Mouse (Mus musculus) MEL-GATA-1-ER (cell line): ENCODE measurements around the gene Iars2.

Experiments
- DNase-seq: peaks from one replicate; pipeline ENCODE4 v3.0.0-alpha.2; 2012; ENCODE audit warnings: low read depth; ENCODE audit errors: extremely low read depth

Iars2 gene

GRCm38 (mm10) chr1:185328721-185329610 lies at the start of gene Iars2:
Iars2 (minus strand) TSS chr1:185329396.
- peak; percentile 78 for DNase-seq

- DNase-seq, result no peak
Measured at GRCm38 (mm10) chr1:185377429-185377828, 48.2 kb upstream of the Iars2 start.

GRCm38 (mm10) chr1:185376390-185376789 lies 47.2 kb upstream of the Iars2 start:
- no peak for DNase-seq

- no peak for DNase-seq
Measured at GRCm38 (mm10) chr1:185369979-185370378, 40.8 kb upstream of the Iars2 start.

- DNase-seq, result no peak
Measured at GRCm38 (mm10) chr1:185367383-185367782, 38.2 kb upstream of the Iars2 start.

- no peak for DNase-seq
Measured at GRCm38 (mm10) chr1:185364183-185364540, 35.0 kb upstream of the Iars2 start.

GRCm38 (mm10) chr1:185363526-185364182 lies 34.5 kb upstream of the Iars2 start:
- peak; percentile 69 for DNase-seq

- peak; percentile 96 for DNase-seq
Measured at GRCm38 (mm10) chr1:185362677-185363520, 33.7 kb upstream of the Iars2 start, which contains the start of gene Eprs. Eprs (plus strand) TSS chr1:185363044.

- DNase-seq, result no peak
Measured at GRCm38 (mm10) chr1:185358211-185358610, 29.0 kb upstream of the Iars2 start.

GRCm38 (mm10) chr1:185356246-185356645 lies 27.1 kb upstream of the Iars2 start:
- no peak for DNase-seq

- no peak for DNase-seq
Measured at GRCm38 (mm10) chr1:185354731-185355130, 25.5 kb upstream of the Iars2 start.

GRCm38 (mm10) chr1:185353351-185353750 lies 24.2 kb upstream of the Iars2 start:
- no peak for DNase-seq

GRCm38 (mm10) chr1:185352151-185352550 lies 23.0 kb upstream of the Iars2 start:
- DNase-seq, result no peak

GRCm38 (mm10) chr1:185350611-185351010 lies 21.4 kb upstream of the Iars2 start:
- no peak for DNase-seq

- no peak for DNase-seq
Measured at GRCm38 (mm10) chr1:185349741-185350140, 20.5 kb upstream of the Iars2 start.

GRCm38 (mm10) chr1:185346188-185346587 lies 17.0 kb upstream of the Iars2 start:
- no peak for DNase-seq

- no peak for DNase-seq
Measured at GRCm38 (mm10) chr1:185343422-185343821, 14.2 kb upstream of the Iars2 start.

GRCm38 (mm10) chr1:185342441-185342840 lies 13.2 kb upstream of the Iars2 start:
- DNase-seq, result no peak

GRCm38 (mm10) chr1:185336535-185336934 lies 7.3 kb upstream of the Iars2 start:
- DNase-seq, result no peak

- DNase-seq, result no peak
Measured at GRCm38 (mm10) chr1:185335231-185335765, 6.1 kb upstream of the Iars2 start.

- DNase-seq, result no peak
Measured at GRCm38 (mm10) chr1:185334136-185334535, 4.9 kb upstream of the Iars2 start.
